Mouse (Mus musculus) ovary, postnatal 10 days (tissue): ENCODE results near the gene Ltb4r2.

Experiments used
- DNase-seq: peaks from one replicate; pipeline ENCODE4 v3.0.0; 2022; ENCODE audit warnings: low spot score

The Ltb4r2 gene

GRCm38 (mm10) chr14:55761163-55761562 lies at the start of gene Ltb4r2:
Ltb4r2 (plus strand) TSS chr14:55761428.
- DNase-seq = no peak

- DNase-seq = no peak
These were observed 49.4 kb upstream of the Ltb4r2 start for GRCm38 (mm10) chr14:55711786-55712185.

- no peak for DNase-seq
These were observed 48.1 kb upstream of the Ltb4r2 start for GRCm38 (mm10) chr14:55713007-55713728.

- DNase-seq = no peak
These were observed 47.5 kb upstream of the Ltb4r2 start, which contains the start of gene Tgm1 for GRCm38 (mm10) chr14:55713729-55714122. Tgm1 (minus strand) TSS chr14:55713926.

GRCm38 (mm10) chr14:55714893-55715292 lies 46.3 kb upstream of the Ltb4r2 start:
- DNase-seq = no peak

- DNase-seq = no peak
These were observed 45.0 kb upstream of the Ltb4r2 start for GRCm38 (mm10) chr14:55716271-55716670.

DNA sequence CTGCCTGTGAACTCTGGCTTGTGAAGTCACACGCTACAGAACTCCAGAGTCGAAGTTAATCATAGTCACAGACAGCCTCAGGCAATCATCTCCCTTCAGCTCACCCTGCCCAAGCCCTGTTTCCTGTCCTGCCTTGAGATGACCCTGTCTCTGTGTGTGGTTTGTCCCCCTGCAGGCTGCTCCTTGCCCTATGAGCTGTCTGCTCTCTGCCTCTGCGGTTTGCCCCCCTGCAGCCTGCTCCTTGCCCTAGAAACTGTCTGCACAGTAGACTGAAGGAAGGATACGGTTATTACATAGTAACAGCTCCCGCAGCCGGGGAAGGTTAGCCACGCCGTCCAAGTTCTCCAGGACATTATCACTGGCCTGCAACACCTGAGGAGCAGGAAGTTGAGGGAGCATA lies 44.3 kb upstream of the Ltb4r2 start:
- no peak for DNase-seq

DNA sequence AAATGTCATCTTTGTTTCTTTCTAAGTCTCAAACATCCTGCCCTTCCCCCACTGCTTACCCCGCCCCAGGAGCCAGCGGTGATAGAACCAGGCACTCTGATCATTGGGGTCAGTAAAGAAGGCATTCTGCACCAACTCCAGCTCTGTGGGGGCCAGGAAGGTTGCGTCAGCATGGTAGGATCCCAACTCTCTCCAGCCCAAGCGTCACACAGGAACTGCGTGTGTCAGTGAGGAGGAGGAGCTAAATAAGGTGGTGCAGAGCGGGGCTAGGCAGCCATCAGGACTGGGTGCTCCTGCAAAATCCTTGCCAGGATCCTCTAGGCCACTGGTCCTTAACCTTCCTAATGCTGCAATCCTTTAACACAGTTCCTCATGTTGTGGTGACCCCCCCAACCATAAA lies 41.5 kb upstream of the Ltb4r2 start:
- DNase-seq = no peak

GRCm38 (mm10) chr14:55720666-55721065 lies 40.6 kb upstream of the Ltb4r2 start:
- DNase-seq = no peak

DNA sequence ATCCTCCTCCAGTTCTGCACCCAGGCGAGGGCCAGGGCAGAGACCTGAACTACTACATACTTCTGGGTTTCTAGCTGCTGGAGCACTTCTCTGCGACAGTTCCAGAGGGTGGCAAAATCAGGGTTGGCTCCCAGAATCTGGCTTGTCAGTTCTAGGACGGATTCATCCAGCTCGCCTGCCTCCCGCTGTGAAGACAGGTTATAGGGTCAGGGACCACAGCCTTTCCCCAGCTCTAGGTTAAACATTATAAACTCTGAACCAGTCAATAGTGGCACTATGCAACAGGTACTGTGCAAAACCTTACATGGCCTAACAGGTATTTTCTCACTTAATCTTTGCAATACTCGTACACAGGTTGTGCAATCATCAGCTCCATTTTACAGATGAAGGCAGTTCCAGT lies 40.2 kb upstream of the Ltb4r2 start:
- DNase-seq = no peak

- peak; percentile 79 for DNase-seq
These were observed 39.4 kb upstream of the Ltb4r2 start, which contains the start of gene Rabggta for GRCm38 (mm10) chr14:55721700-55722437. Rabggta (minus strand) TSS chr14:55722263.

GRCm38 (mm10) chr14:55722438-55722945 lies 38.7 kb upstream of the Ltb4r2 start:
- no peak for DNase-seq

- no peak for DNase-seq
These were observed 37.8 kb upstream of the Ltb4r2 start for GRCm38 (mm10) chr14:55723433-55723832.

DNA sequence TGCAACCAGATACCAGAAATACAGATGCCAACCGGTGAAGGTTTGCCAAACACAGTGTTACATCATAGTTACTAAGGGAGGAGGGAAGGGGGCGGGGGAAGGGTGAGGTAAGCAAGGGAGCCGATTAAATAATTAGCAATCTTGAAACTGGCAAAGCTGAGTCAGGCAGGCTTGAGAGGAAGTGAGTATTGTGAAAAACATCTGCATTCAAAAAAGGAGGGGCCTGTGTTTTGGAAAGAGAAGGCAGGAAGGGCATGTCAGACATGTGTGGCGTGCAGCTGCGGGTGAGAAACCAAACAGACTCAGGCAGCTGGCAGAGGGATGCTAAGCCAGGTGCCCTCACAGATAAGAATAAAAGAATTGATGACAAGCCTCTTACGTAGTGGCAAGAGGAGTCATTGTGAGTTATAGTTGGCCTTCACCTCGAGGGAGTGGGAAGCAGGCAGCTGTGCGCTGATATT lies 36.8 kb upstream of the Ltb4r2 start:
- DNase-seq = no peak

DNA sequence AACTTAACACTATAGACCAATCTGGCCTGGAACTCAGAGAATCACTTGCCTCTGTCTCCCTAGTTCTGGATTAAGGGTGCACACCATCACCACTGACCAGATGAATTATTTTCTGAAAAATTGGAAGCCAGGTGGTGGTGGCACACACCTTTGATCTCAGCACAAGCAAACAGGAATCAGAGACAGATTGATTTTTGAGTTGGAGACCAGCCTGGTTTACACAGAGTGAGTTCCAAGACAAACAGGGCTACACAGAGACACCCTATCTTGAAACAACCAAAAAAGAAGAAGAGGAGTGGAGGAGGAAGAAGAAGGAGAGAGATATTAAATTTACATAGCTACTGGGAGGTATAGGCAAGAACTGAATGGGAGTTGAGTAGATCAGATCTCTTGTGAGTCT lies 35.0 kb upstream of the Ltb4r2 start:
- no peak for DNase-seq

- DNase-seq = no peak
These were observed 33.1 kb upstream of the Ltb4r2 start for GRCm38 (mm10) chr14:55727889-55728685.

- DNase-seq = no peak
These were observed 31.1 kb upstream of the Ltb4r2 start for GRCm38 (mm10) chr14:55730116-55730515.

DNA sequence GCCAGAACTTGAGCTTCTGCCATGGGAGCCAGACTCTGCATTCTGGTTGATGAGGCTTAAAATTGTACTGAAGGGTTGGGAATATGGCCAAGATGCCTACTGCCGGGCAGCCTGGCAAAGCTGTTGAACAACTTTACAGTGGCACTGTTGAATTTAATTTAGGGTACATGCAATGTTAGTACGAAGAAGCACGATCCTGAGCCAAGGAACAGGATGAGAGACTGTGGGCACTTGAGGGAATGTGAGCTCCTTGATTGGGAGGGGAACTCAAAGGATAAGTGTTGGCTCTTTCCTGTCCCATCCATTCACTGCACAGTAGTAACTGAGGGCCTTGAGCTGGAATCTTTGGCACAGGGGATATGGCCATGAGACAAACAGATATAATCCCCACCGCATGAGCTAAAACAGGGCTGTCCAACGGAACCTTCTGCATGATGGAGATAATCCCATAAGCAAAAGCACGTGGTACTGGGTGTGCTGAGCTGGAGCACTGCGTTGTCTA lies 30.6 kb upstream of the Ltb4r2 start:
- no peak for DNase-seq

- no peak for DNase-seq
These were observed 27.3 kb upstream of the Ltb4r2 start for GRCm38 (mm10) chr14:55733889-55734288.

- DNase-seq = no peak
These were observed 26.4 kb upstream of the Ltb4r2 start for GRCm38 (mm10) chr14:55734869-55735268.

- DNase-seq = no peak
These were observed 25.9 kb upstream of the Ltb4r2 start for GRCm38 (mm10) chr14:55735334-55735733.

DNA sequence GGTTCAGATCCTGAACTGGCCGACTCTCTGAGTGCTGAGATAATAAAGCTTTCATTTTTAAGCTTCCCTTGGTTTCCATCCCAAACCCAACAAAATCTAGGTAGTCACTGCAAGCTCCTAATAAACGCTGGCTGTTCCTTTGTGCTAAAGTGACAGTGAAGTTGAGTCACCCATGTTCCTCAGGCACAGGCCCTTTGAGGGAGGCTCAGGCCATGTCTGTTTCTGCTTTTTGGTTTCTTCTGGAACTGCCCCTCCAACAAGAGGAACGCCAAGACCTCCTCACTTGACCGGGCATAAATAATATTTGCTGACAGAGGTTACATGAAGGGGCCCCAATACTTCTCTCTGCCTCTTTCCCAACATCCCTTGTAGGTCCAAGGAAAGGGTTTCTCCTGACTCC lies 25.5 kb upstream of the Ltb4r2 start:
- no peak for DNase-seq
